Mouse (Mus musculus) forebrain, embryonic 13.5 days (tissue): ENCODE results near the gene Mthfd1. TPM values are rescaled to one million over a fixed set of nuclear protein-coding genes. Genes with fewer than 3 reads are reported as not detected.
"Not testable (repeated sequence)": the region's sequence is repeated elsewhere in the genome, so short reads cannot be mapped to it uniquely, and the experiment has no call there.

ENCODE experiments used
- ATAC-seq: fragments of 200-750 bp; cut with Nextera tagmentation; 2 replicates; pipeline ENCODE4 v1.8.0; 2017
- H3K27ac ChIP-seq: fragments of 300-500 bp; sonication (generic); 2 replicates; pipeline ENCODE4 v1.5.1; 2015; ENCODE audit warnings: inconsistent platforms, mild to moderate bottlenecking, moderate library complexity
- H3K27me3 ChIP-seq: fragments of 300-500 bp; sonication (generic); 2 replicates; pipeline ENCODE4 v1.6.1; 2015; ENCODE audit warnings: mild to moderate bottlenecking, inconsistent platforms
- H3K36me3 ChIP-seq: fragments of 300-500 bp; sonication (generic); 2 replicates; pipeline ENCODE4 v1.6.1; 2015; ENCODE audit warnings: mild to moderate bottlenecking, inconsistent platforms; ENCODE audit not compliant: poor library complexity, severe bottlenecking
- H3K4me1 ChIP-seq: fragments of 300-500 bp; sonication (generic); 2 replicates; pipeline ENCODE4 v1.6.1; 2015; ENCODE audit warnings: inconsistent platforms
- H3K4me2 ChIP-seq: fragments of 300-500 bp; sonication (generic); 2 replicates; pipeline ENCODE4 v1.6.1; 2015; ENCODE audit warnings: inconsistent platforms, mild to moderate bottlenecking, moderate library complexity
- H3K4me3 ChIP-seq: fragments of 300-500 bp; sonication (generic); 2 replicates; pipeline ENCODE4 v1.5.1; 2015; ENCODE audit warnings: mild to moderate bottlenecking, inconsistent platforms
- H3K9ac ChIP-seq: fragments of 300-500 bp; sonication (generic); 2 replicates; pipeline ENCODE4 v1.6.1; 2015; ENCODE audit warnings: mild to moderate bottlenecking, inconsistent platforms
- H3K9me3 ChIP-seq: fragments of 300-500 bp; sonication (generic); replicated peaks from 2 replicates; pipeline ENCODE4 v1.6.1; 2016; ENCODE audit warnings: inconsistent platforms
- WGBS: fragments of 180-500 bp; shearing (Covaris S2); methylation state at CpG from one replicate; pipeline ENCODE4 v1.1.7; 2015; 5-methylcytosine and 5-hydroxymethylcytosine counted together
- polyA plus RNA-seq: library from polyadenylated mRNA; unstranded; fragments of >200 nt; fragmentation: Nextera tagmentation; extraction: Ambion mirVana; gene quantifications from 2 replicates; pipeline ENCODE4 v1.2.1, GENCODE M21; 2015

Gene Mthfd1
- polyA plus RNA-seq = 48.0 and 53.6 TPM in 2 replicates

DNA sequence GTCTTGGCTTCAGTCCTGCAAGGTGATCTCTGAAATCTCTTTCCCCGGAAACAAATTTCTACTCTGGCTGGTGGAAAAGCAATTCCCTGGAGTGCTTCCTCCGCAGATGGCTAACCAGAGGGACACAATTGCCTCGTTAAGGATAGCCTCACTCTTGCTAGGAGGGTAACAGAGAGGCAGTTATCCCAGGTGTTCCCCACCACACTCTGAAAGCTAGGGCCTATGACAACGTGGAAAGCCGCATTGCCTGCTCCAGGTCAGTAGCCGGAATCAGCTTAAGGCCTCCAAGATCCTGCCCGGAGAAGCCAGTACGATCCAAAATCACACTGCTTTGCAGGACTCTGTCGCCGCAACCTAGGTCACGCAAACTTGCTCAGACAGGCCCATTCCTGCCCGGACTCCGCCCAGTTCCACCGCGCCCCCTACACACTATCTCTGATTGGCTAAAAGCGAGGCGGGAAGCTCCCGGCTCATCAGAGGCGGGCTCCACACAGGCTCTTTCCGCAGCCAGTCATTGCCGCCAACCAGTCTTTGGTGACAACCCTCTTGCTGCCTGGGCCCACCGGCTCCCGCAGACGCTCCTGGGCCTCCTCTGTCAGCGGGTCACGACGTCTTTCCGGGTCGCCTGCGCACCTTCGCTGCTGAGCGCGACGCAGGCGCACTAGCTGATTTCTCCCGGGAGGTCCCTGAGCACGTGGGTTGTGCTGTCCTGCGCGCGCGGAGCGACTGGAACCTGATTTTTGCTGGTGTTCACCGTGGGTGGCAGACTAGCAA lies at the start of gene Mthfd1:
TSS of gene Mthfd1 (plus strand) at position 574 of the 774 bp plus-strand sequence.
- 2% methylated on average over 43 of the region's 43 CpGs for WGBS

DNA sequence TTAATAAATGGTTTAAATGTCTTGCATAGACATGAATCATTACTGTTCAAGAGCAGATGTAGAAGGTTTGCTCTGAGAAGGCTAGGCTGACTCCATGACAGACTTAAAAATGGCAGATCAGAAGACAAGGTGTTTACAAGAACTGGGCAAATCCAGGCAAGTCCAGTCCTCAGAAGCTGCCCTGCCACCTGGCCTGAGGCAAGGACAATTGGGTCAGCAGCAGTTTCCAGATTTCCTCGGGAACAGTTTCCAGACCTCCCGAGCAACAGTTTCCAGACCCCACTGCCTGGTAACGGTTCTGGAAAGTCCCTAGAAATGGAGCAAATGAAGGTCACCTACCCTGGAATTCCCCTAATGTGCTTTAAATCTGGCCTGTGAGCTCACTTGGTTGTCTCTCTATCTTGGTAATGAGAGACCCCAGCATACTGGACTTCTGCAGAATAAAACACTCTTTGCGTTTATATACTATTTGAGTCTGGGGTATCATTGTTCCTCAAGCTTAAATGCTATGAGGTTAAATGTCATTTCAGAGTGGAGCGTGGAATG lies 45.6 kb upstream of the Mthfd1 start:
- no peak overlapping the region for H3K4me2 ChIP-seq
- no peak overlapping the region for H3K4me3 ChIP-seq
- no peaks in the 10 kb centered on the region for H3K36me3 ChIP-seq
- no peak overlapping the region for H3K9ac ChIP-seq
- H3K27me3 ChIP-seq = no peaks in the 10 kb centered on the region
- H3K9me3 ChIP-seq = no peaks in the 10 kb centered on the region
- no peaks in the 10 kb centered on the region for H3K4me1 ChIP-seq
- WGBS = 92% methylated on average over 5 of the region's 5 CpGs
- no peak overlapping the region for H3K27ac ChIP-seq
- ATAC-seq = no peak

More for the DNA sequence above, at the start of gene Mthfd1:
- Histone ChIP-seq H3K27ac (0 out of 2 replicates have a peak within 1 kb of the TSS, but pooled peaks have one; percentile 2), H3K9me3 (no peaks in the 10 kb centered on the region), H3K4me3 (peak within 1 kb of the TSS; percentile 61), H3K27me3 (no peaks in the 10 kb centered on the region), H3K36me3 (no peaks in the 10 kb centered on the region), H3K9ac (peak within 1 kb of the TSS; percentile 73), H3K4me2 (peak within 1 kb of the TSS; percentile 95), H3K4me1 (peaks cover 14% of the 10 kb centered on the region)
- ATAC-seq = peak; percentile 100

DNA sequence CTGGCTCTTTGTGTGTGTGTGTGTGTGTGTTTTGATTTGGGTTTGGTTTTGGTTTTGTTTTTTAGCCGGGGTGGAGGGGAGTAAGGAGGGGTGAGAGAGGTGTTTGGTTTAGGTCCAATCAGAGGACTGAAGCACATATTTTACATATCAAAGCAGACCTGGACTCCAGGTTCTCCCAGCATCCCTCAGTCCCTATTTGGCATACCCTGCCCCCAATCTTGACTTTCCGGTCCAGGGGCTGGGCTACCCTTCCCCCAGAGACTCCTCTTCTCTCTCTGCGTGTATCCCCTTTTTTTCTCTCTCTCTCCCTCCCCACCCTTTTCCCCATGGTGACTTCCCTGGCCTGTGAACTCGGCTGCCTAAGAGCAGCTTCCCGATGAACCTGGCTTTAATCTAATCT lies 40.0 kb upstream of the Mthfd1 start:
- Histone ChIP-seq H3K36me3 (no peaks in the 10 kb centered on the region), H3K4me1 (no peaks in the 10 kb centered on the region), H3K4me3 (no peak overlapping the region), H3K27me3 (no peaks in the 10 kb centered on the region), H3K4me2 (no peak overlapping the region), H3K27ac (no peak overlapping the region), H3K9me3 (no peaks in the 10 kb centered on the region), H3K9ac (no peak overlapping the region)
- ATAC-seq = no peak
- 19% methylated on average over 5 of the region's 5 CpGs for WGBS

DNA sequence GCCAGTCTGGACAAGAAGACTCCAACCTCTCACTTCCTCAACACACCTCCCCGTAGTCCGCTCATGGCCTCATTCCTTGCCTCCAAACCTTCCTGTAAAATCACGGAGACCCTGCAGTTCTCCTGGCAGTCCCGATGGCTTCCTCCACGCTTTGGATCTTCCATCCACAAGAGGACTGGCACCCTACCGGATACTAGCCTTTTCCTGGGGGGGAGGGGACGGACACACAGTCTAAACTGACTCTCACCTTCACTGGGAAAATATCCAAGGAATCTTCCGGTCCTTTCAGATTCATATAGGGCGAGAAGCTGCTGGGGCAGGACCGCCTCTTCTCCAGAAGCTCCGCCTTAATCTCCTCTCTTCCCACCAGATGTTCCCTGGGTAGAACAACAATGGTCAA lies 38.4 kb upstream of the Mthfd1 start:
- 78% methylated on average over 11 of the region's 11 CpGs for WGBS
- Histone ChIP-seq H3K4me3 (no peak overlapping the region), H3K4me2 (no peak overlapping the region), H3K27me3 (no peaks in the 10 kb centered on the region), H3K36me3 (no peaks in the 10 kb centered on the region), H3K9me3 (no peaks in the 10 kb centered on the region), H3K4me1 (no peaks in the 10 kb centered on the region), H3K9ac (no peak overlapping the region), H3K27ac (no peak overlapping the region)
- ATAC-seq = no peak

DNA sequence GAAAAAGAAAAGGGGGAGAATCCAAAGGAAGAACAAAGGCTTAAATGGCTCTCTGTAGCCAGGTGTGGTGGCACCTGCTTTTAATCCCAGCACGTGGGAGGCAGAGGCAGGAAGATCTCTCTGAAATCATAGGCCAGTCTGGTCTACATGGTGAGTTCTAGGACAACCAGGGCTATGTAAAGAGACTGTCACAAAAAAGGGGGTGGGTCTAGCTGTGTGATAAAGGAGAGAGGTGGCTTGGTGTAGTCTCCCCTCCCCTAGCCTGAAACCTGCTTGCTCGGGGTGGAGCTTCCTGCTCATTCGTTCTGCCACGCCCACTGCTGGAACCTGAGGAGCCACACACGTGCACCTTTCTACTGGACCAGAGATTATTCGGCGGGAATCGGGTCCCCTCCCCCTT lies 33.0 kb upstream of the Mthfd1 start:
- 56% methylated on average over 3 of the region's 8 CpGs for WGBS
- H3K9ac ChIP-seq = not testable (repeated sequence)

DNA sequence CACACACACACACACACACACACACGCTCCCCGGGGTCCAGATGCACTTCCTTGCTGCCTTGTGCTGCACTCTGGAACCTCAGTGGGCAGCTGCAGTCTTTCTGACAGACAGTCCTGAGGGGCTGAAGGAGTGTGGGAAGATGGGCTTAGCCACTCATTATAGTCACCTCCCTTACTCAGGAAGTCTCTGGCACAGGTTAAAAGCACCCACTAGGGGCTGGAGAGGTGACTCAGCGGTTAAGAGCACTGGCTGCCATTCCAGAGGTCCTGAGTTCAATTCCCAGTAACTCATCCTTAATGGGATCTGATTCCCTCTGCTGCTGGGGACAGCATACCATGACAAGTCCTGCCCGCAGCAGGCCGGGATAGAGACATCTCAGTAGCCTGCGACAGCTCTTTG lies 24.5 kb upstream of the Mthfd1 start:
- H3K36me3 ChIP-seq = no peaks in the 10 kb centered on the region
- no peak overlapping the region for H3K4me3 ChIP-seq
- H3K9ac ChIP-seq = no peak overlapping the region
- no peaks in the 10 kb centered on the region for H3K27me3 ChIP-seq
- ATAC-seq = no peak
- WGBS = 88% methylated on average over 6 of the region's 6 CpGs
- H3K4me2 ChIP-seq = no peak overlapping the region
- no peaks in the 10 kb centered on the region for H3K9me3 ChIP-seq
- no peak overlapping the region for H3K27ac ChIP-seq
- no peaks in the 10 kb centered on the region for H3K4me1 ChIP-seq

More for the DNA sequence above, 33.0 kb upstream of the Mthfd1 start:
- ATAC-seq, H3K4me2 ChIP-seq, H3K4me1 ChIP-seq, H3K27ac ChIP-seq, H3K27me3 ChIP-seq, H3K4me3 ChIP-seq, H3K36me3 ChIP-seq, H3K9me3 ChIP-seq: not testable (repeated sequence)

DNA sequence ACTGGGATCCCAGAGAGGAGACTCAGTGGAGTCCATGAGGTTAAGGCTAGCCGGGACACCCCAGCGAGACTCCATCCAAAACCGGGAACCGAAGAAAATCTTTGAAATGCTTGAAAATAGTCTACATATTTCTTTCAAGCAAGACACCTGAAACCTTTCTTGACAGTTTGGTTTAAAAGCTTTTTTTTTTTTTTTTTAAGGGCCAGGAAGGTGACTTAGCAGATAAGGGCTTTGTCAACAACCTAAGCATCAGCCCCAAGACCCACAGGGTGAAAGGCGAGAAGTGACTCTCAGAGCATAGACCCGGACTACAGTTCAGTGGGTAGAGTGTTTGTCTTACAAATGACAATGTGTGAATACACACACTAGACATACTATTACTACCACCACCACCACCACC lies 19.8 kb upstream of the Mthfd1 start:
- no peak overlapping the region for H3K9ac ChIP-seq
- no peaks in the 10 kb centered on the region for H3K27me3 ChIP-seq
- no peaks in the 10 kb centered on the region for H3K36me3 ChIP-seq
- H3K9me3 ChIP-seq = no peaks in the 10 kb centered on the region
- no peak overlapping the region for H3K4me2 ChIP-seq
- H3K4me1 ChIP-seq = no peaks in the 10 kb centered on the region
- no peak for ATAC-seq
- H3K4me3 ChIP-seq = no peak overlapping the region
- 95% methylated on average over 6 of the region's 6 CpGs for WGBS
- no peak overlapping the region for H3K27ac ChIP-seq

DNA sequence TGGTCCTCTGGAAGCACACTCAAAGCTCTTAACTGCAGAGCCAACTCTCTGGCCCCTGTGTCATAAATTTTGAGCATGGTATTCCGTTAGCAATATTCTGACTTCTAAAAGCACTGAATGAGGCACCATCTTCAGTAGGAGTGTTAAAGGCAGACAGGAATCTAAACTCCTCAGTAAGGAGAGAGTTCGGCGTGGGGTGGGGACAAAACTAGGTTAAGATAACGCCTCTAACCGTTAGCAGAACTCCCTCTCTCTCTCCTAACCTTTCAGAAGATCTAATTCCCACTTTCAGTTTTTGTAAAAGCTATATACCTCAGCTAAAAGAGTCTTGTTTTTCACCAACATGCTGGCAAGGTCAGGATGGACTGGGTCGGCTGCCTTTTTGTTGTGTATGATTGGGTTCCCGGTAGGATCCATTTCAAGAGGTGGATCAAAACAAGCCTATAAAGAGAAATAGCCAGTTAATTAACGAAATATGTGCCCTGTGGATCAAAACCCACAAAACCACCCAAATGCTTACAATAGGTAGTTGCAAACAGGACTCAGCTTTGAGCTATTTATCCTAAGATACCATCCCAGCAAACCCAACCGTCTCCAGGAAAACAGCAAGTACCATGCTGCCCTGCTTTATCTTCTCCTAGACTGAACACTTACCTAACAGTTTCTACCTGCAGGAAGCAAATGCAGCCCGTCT lies 15.8 kb upstream of the Mthfd1 start:
- Histone ChIP-seq H3K9ac (no peak overlapping the region), H3K4me2 (no peak overlapping the region), H3K4me3 (no peak overlapping the region), H3K27me3 (no peaks in the 10 kb centered on the region), H3K27ac (no peak overlapping the region), H3K36me3 (no peaks in the 10 kb centered on the region), H3K9me3 (no peaks in the 10 kb centered on the region), H3K4me1 (no peaks in the 10 kb centered on the region)
- ATAC-seq = no peak
- WGBS = 71% methylated on average over 10 of the region's 10 CpGs

DNA sequence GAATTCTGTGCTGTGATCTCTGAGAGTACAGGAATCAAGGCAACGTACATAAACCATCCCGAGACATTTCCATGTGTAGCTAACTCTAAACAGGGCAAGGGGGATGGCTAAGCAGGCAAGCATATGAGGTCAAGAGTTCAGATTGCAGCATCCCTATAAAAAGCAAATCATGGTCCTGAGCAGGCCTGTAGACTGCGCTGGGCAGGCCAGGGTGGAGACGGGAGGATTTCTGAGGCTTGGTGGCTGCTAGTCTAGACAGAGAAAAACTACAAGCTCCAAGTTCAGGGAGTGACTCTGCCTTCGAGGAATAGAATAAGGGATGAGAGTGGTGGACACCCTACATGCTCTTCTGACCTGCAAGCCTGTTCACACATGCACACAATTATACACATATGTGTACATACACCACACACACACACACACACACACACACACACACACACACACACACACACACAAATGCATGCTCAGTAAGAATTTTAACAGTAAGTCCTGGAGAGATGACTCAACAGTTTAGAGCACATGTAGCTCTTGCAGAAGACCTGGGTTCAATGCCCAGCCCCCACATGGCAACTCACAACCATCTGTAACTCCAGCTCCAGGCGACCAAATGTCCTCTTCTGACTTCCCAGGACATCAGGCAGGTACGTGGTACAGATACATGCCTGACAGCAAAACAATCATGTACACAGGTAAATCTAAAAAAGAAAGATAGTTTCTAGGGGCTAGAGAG lies 15.1 kb upstream of the Mthfd1 start:
- 90% methylated on average over 7 of the region's 7 CpGs for WGBS
- Histone ChIP-seq H3K4me3 (no peak overlapping the region), H3K4me1 (no peaks in the 10 kb centered on the region), H3K27ac (no peak overlapping the region), H3K27me3 (no peaks in the 10 kb centered on the region), H3K9ac (no peak overlapping the region), H3K9me3 (no peaks in the 10 kb centered on the region), H3K4me2 (no peak overlapping the region), H3K36me3 (no peaks in the 10 kb centered on the region)
- ATAC-seq = no peak

DNA sequence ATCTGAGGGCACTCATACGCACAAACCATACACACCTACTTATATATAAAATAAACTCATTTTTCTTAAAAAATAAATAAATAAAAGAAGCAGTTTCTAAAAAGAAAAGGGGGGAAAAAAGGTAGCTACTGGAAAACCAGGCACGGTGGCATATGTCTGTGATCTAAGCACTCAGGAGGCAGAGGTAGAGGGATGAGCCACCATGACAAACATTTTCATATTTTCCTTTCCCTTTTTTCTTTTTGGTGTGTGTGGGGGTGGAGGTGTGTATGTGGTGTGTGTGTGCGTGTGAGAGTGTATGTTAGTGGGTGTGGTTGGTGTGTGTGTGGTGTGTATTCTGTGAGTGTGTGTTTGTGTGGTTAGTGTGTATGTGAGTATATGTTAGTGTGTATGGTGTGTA lies 14.4 kb upstream of the Mthfd1 start:
- Histone ChIP-seq H3K9ac (no peak overlapping the region), H3K9me3 (no peaks in the 10 kb centered on the region), H3K4me3 (no peak overlapping the region), H3K4me1 (no peaks in the 10 kb centered on the region), H3K27me3 (no peaks in the 10 kb centered on the region), H3K27ac (no peak overlapping the region), H3K4me2 (no peak overlapping the region), H3K36me3 (no peaks in the 10 kb centered on the region)
- no peak for ATAC-seq
- 91% methylated on average over 3 of the region's 3 CpGs for WGBS

DNA sequence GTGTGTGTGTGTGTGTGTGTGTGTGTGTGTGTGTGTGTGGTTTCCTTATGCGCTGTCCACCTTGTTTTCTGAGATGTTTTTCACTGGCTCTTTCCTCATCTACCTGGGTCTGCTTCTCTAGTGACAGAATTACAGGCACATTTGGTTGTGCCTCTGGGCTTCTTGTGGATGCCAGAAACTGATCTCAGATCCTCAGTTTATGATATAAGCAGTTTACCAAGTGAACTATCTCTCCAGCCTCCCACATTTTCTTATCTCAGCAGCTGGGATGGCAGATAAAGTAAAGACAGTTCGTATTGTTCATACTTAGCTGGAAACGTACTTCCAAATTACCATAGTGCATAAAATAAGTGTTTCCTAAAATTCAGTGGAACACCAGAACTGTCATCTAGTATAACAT lies 14.0 kb upstream of the Mthfd1 start:
- WGBS = 93% methylated on average over 3 of the region's 3 CpGs

DNA sequence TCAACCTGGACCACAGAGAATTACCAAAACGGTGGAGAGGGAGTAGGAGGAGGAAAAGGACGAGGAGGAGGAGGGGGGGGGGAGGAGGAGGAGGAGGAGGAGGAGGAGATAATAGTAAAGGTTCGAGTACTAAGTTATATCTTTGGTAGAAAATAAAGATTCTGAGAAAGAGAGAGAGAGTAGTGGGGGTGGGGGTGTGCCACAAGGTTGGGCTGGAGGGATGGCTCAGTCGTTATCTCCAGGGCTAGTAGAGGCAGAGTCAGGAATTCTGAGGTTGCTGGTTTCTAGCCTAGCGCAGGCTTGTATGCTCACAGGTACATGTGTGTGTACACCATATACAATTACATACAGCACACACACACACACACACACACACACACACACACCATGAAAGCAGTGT lies 13.3 kb upstream of the Mthfd1 start:
- no peak overlapping the region for H3K4me3 ChIP-seq
- no peak overlapping the region for H3K4me2 ChIP-seq
- no peaks in the 10 kb centered on the region for H3K9me3 ChIP-seq
- no peak overlapping the region for H3K9ac ChIP-seq
- no peaks in the 10 kb centered on the region for H3K4me1 ChIP-seq
- H3K27ac ChIP-seq = no peak overlapping the region
- ATAC-seq = no peak
- WGBS = 64% methylated on average over 5 of the region's 5 CpGs
- H3K27me3 ChIP-seq = no peaks in the 10 kb centered on the region
- no peaks in the 10 kb centered on the region for H3K36me3 ChIP-seq

More for the DNA sequence above, 14.0 kb upstream of the Mthfd1 start:
- Histone ChIP-seq H3K27ac (no peak overlapping the region), H3K4me1 (no peaks in the 10 kb centered on the region), H3K4me2 (no peak overlapping the region), H3K9me3 (no peaks in the 10 kb centered on the region), H3K36me3 (no peaks in the 10 kb centered on the region), H3K9ac (no peak overlapping the region), H3K4me3 (no peak overlapping the region), H3K27me3 (no peaks in the 10 kb centered on the region)
- no peak for ATAC-seq
